ENCODE assay signal across 9 mouse cellular contexts in the genomic region with DNA sequence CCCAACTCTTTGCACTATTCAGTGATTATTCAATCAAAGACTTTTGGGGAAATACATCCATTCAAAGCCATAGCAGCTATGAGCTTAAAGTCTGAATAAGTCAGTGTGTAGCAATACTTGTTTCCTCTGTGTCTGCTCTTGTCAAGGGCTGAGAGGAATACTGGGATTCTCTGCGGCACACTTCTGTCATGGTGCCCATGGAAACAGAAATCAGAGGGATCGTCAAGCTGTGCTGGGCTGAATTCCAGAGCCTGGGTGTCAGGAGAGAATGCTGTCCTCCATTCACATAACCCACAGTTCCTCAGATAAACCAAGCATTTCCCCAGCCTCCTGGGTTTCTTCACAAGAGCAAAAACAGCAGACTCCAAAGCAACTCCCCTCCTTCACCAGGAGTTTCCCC. TPM values are rescaled to one million over a fixed set of nuclear protein-coding genes. Genes with fewer than 3 reads are reported as not detected.
DNase-seq lines count a peak whose midpoint lies in the region; ATAC-seq and TF ChIP-seq lines count a peak whose summit lies in the region.
"Had no signal": no experiment of that assay in that cellular context is flagged by ENCODE, and none has a peak within 500 bp of the region (broad histone marks: within the 10 kb centered on the region; RNA-seq: fewer than 3 reads in every experiment).

No protein-coding gene starts in this region.

- ATAC-seq in midbrain, embryonic 14.5 days (ENCODE audit: low FRiP score, low TSS enrichment), result no peak
- no peak for ATAC-seq in inflammation-experienced regulatory T-cells, adult 6 months
- no peak for ATAC-seq in liver, embryonic 12.5 days
- ATAC-seq: Patski had no signal

- H3K36me3 ChIP-seq in spleen, adult 2 months (ENCODE audit: control insufficient read depth, insufficient read depth, low read length), result no peaks in the 10 kb centered on the region
- H3K36me3 ChIP-seq in midbrain, embryonic 14.5 days (ENCODE audit: control insufficient read depth, insufficient read depth, low read length), result no peaks in the 10 kb centered on the region
- no peaks in the 10 kb centered on the region for H3K36me3 ChIP-seq in limb, embryonic 10.5 days
- H3K36me3 ChIP-seq in liver, embryonic 12.5 days, result no peaks in the 10 kb centered on the region

- 94% methylated on average over 2 of the region's 2 CpGs for WGBS in spleen, adult 2 months
- 4% methylated on average over 2 of the region's 2 CpGs for WGBS in midbrain, embryonic 14.5 days
- 31% methylated on average over 2 of the region's 2 CpGs for WGBS in limb, embryonic 10.5 days
- 56% methylated on average over 2 of the region's 2 CpGs for WGBS in liver, embryonic 12.5 days (ENCODE audit: insufficient replicate concordance)

- no peak overlapping the region for H3K4me3 ChIP-seq in spleen, adult 2 months (ENCODE audit: extremely low read depth, insufficient read depth, insufficient read length)
- H3K4me3 ChIP-seq in midbrain, embryonic 14.5 days (replicated peaks; ENCODE audit: low read depth, low read length), result no peak overlapping the region
- no peak overlapping the region for H3K4me3 ChIP-seq in limb, embryonic 10.5 days
- H3K4me3 ChIP-seq in liver, embryonic 12.5 days, result no peak overlapping the region

- H3K9ac ChIP-seq in midbrain, embryonic 14.5 days (replicated peaks; ENCODE audit: low read length), result no peak overlapping the region
- H3K9ac ChIP-seq in liver, embryonic 12.5 days, result no peak overlapping the region

- peak overlapping the region; percentile 18; the same call in 1 of the 2 replicates for H3K27ac ChIP-seq in spleen, adult 2 months (ENCODE audit: insufficient read depth, low read length)
- no peak overlapping the region for H3K27ac ChIP-seq in midbrain, embryonic 14.5 days (replicated peaks; ENCODE audit: low read depth, low read length)
- H3K27ac ChIP-seq in limb, embryonic 10.5 days, result no peak overlapping the region
- H3K27ac ChIP-seq in liver, embryonic 12.5 days, result no peak overlapping the region

- no peak for DNase-seq in spleen, adult 2 months (ENCODE audit: low read depth in 1 of 2, low spot score in 2 of 2)
- no peak for DNase-seq in spleen, postnatal 36 days (ENCODE audit: low spot score in 2 of 2)
- peak; percentile 31 to 76 for DNase-seq in frontal cortex, adult 2 months (ENCODE audit: extremely low spot score in 1 of 2, low spot score in 1 of 2)
- DNase-seq in layer of hippocampus, adult 8-10 months (ENCODE audit: low spot score in 2 of 2), result peak; percentile 69 to 76
- DNase-seq in midbrain, embryonic 14.5 days, result peak; percentile 74
- DNase-seq in limb, embryonic 10.5 days (ENCODE audit: low spot score), result no peak

- no peak for TF ChIP-seq CTCF in spleen, adult 2 months (IDR thresholded peaks at IDR 0.05; ENCODE audit: extremely low read depth, insufficient read depth, insufficient read length, insufficient replicate concordance)

- H3K9me3 ChIP-seq in midbrain, embryonic 14.5 days (ENCODE audit: control insufficient read depth, low read length), result no peaks in the 10 kb centered on the region
- H3K9me3 ChIP-seq in limb, embryonic 10.5 days (replicated peaks), result no peaks in the 10 kb centered on the region
- H3K9me3 ChIP-seq in liver, embryonic 12.5 days (replicated peaks), result no peaks in the 10 kb centered on the region

- TF ChIP-seq POLR2A in spleen, adult 2 months (IDR thresholded peaks at IDR 0.05; ENCODE audit: low read depth, low read length), result no peak

- no peaks in the 10 kb centered on the region for H3K27me3 ChIP-seq in spleen, adult 2 months (ENCODE audit: control insufficient read depth, insufficient read depth, low read length)
- no peaks in the 10 kb centered on the region for H3K27me3 ChIP-seq in midbrain, embryonic 14.5 days (ENCODE audit: control insufficient read depth, insufficient read depth, low read length)
- H3K27me3 ChIP-seq in limb, embryonic 10.5 days (ENCODE audit: low read depth, poor library complexity, severe bottlenecking), result peaks cover 42% of the 10 kb centered on the region
- H3K27me3 ChIP-seq in liver, embryonic 12.5 days (replicated peaks), result peaks cover 4% of the 10 kb centered on the region; the same call in 1 of the 2 replicates
- H3K27me3 ChIP-seq: Patski had no signal

- peaks cover 20% of the 10 kb centered on the region; the same call in 1 of the 2 replicates for H3K4me1 ChIP-seq in spleen, adult 2 months (ENCODE audit: control insufficient read depth, insufficient read depth, insufficient read length)
- peaks cover 18% of the 10 kb centered on the region for H3K4me1 ChIP-seq in midbrain, embryonic 14.5 days (ENCODE audit: control insufficient read depth, insufficient read depth, low read length)
- H3K4me1 ChIP-seq in limb, embryonic 10.5 days, result peaks cover 14% of the 10 kb centered on the region
- peaks cover 21% of the 10 kb centered on the region for H3K4me1 ChIP-seq in liver, embryonic 12.5 days

- H3K4me2 ChIP-seq in midbrain, embryonic 14.5 days (ENCODE audit: low read length), result no peak overlapping the region
- no peak overlapping the region for H3K4me2 ChIP-seq in liver, embryonic 12.5 days

RNA-seq across cellular contexts. Expression of gene Znrf2, which starts 58.6 kb away (rescaled TPM):
- 10.8 and 12.2 TPM in 2 replicates for polyA plus RNA-seq in spleen, adult 2 months (2012; rRNA removed)
- polyA plus RNA-seq in frontal cortex, adult 2 months (2012; rRNA removed), result 8.8 and 9.4 TPM in 2 replicates
- total RNA-seq in layer of hippocampus, adult 8-10 months (2022), result 10 to 100 TPM; 20.1 to 33.5 (median 22.8) TPM
- polyA plus RNA-seq in midbrain, embryonic 14.5 days (2014; fragmentation: Nextera tagmentation; extraction: Ambion mirVana), result 8.8 and 11.6 TPM in 2 replicates
- polyA plus RNA-seq in inflammation-experienced regulatory T-cells, adult 6 months (2017; shearing (Covaris generic)), result 10 to 100 TPM; 22.3 to 28.7 (median 23.7) TPM
- polyA plus RNA-seq in limb, embryonic 10.5 days (2016; fragmentation: Nextera tagmentation; extraction: Ambion mirVana), result 2.0 and 2.3 TPM in 2 replicates
- 2.9 and 3.2 TPM in 2 replicates for polyA plus RNA-seq in liver, embryonic 12.5 days (2016; fragmentation: Nextera tagmentation; extraction: Ambion mirVana)

Comparison
In these comparisons a context has a peak if more than half of its experiments do, and no peak if none do; other contexts are left out.
1. DNase-seq: peak in frontal cortex, adult 2 months (2 of 2), layer of hippocampus, adult 8-10 months (2 of 2) and midbrain, embryonic 14.5 days (single experiment); none in spleen, adult 2 months (0 of 2), spleen, postnatal 36 days (0 of 2) and limb, embryonic 10.5 days (single experiment).